Mouse (Mus musculus) bone marrow, adult 2 months (tissue): ENCODE data around the gene Lrpprc.

ENCODE experiments used
- CTCF ChIP-seq: fragments of 200-500 bp; IDR thresholded peaks from 2 replicates; pipeline ENCODE4 v1.5.1; 2011; ENCODE audit warnings: low read length, control low read depth; ENCODE audit not compliant: control insufficient read depth, insufficient read depth
- POLR2A ChIP-seq: fragments of 200-500 bp; IDR thresholded peaks from 2 replicates; pipeline ENCODE4 v1.6.1; 2011; ENCODE audit warnings: low read depth, mild to moderate bottlenecking, control low read depth, low read length, borderline replicate concordance; ENCODE audit not compliant: control insufficient read depth

- no peak for TF ChIP-seq CTCF
- TF ChIP-seq POLR2A: no peak
These were observed 71.5 kb downstream of the Lrpprc start for GRCm38 (mm10) chr17:84719105-84719504.
